Mouse (Mus musculus): Measurements from ENCODE around the gene Ino80b.
"Not testable (repeated sequence)": the region's sequence is repeated elsewhere in the genome, so short reads cannot be mapped to it uniquely, and the experiment has no call there.

Ino80b gene

DNA sequence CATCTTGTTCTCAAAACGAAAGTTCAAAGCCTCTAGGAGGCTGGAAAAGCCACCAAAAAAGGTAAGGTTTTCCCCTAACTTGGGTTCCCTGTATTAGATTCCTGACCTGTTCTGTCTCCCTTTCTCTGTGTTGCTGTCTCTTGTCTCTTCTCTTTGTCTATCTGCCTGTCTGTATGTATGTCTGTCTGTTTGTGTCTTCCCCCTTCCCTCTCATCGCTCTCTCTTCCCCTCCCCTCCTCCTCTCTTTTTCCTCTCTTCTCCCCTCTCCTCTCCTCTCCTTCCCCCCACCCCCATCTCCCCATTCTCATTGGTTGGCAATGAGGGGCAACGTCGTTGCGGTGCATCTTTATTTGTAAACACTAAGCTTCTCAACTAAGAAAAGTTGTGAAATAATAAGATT, at the start of gene Ino80b:
Gene Ino80b (minus strand): TSS at position 101 of the 400 bp plus-strand sequence.
- no peak for DNase-seq (ENCODE audit: low read depth, low spot score)

DNA sequence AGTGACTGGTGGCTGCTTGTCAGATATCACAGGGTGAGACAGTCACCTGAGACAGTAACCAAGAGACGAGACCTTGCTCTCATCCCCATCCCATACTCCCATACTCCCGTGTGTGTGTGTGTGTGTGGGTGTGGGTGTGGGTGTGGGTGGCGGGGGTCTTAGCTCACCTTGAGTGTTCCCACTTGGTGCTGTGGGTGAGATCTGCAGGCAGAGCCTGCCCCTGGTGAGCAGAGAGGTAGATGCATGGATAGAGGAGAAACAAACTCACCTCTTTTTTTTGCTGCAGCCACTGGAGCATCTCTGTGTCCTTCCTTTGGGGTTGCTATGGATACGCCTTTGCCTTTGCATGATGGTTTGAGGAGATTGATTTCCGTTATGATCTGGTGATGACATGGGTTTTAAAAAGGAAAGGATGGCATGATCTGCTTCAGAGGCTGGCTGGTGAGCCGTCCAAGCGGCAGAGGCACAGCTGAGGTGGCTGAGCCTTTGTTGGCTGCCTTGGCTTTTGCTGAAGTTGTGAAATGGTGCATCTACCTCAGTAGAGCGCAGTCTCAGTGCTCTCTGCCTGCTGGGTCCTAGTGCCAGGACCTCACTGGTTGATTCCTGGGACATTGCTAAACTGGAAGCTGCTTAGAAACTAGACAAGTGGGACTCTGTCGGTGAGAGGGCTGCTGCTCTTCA, 47.1 kb upstream of the Ino80b start:
- no peak for DNase-seq (ENCODE audit: low read depth, low spot score)

DNA sequence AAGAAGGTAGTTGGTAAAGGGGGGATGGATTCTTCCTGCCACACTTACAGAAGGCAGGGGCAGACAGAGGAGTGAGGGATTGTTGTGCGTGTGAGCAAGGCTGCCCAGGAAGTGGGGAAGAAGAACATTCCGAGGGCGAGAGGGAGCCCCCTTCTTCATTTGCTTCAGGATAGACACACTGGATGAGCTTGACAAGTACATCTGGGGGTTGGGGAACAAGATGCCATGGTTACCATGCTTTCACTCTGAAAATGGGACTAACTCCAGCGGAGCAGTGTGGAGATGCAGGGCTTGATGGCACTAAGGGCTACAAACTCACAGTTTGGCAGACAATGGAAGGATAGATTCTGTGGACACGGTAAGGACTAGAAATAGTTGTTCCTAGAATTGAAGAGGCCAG, 45.8 kb upstream of the Ino80b start:
- no peak for DNase-seq (ENCODE audit: low read depth, low spot score)

DNA sequence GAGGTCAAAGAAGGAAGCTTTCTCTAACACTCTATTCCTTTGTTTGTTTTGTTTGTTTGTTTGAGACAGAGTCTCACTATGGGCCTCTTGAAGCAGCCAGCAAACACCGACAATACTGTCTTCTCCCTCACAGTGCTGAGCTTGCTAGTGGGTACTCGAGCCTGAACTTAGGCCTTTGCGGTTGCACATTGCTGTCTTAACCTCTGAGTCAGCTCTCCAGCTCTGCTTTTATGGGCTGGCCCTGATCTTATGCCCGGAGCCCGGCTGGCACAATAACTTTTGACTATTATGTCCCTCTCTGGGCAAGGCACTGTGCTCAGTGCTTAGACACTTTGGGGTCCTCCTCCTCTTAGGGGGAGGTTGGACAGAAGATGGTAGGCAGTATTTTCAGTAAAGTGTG, 44.6 kb upstream of the Ino80b start:
- no peak for DNase-seq (ENCODE audit: low read depth, low spot score)

DNA sequence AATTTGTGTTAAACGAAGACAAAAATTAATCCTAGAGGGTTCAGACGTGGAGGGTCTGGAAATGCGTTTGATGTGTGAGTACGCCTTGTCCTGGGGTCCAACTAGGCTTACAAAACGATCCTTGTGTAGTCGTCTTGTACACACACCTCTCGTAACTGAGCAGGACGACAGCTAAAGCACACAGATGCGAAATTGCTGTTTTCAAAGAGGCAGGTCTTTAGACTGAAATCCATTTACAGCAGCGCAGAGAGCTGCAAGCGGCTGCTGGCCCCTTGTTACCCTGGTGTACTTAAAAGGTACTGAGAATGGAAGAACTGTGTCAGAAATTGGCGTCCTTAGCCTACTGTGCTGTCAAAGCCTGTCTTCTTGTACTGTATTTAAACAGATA, 41.0 kb upstream of the Ino80b start:
- no peak for DNase-seq (ENCODE audit: low read depth, low spot score)

DNA sequence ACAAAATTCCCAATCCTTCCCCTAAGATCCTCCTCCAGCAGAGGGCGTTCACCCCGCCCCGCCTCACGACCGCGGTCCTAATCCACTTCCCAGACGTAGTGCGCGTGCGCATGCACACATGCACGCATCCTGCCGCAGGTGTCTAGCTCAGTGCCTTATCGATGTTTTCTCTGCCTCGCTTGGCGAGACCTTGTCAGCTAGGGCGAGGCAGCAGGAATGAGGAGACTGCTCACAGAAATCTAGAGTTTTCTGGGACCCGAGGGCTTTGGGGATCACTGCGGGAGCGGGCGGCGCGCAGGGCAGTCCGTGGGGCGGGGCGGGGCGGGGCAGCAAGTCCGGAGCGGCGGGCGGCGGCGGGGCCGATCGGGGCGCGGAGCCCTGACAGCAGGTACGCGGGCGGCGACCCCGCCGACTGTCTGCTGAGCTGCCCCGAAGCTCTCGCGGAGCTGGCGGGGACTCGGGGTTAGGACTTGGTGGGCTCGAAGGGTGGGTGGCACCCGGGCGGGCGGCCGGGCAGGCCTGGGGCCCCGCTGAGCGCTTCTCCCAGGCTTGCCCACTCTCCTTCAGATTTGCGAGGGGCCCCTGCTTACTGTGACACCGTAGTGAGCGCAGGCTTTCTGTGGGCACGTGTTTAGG, 40.5 kb upstream of the Ino80b start, which contains the start of gene Dctn1:
Gene Dctn1 (plus strand): TSS at position 314 of the 636 bp plus-strand sequence.
- peak; percentile 78 for DNase-seq (ENCODE audit: low read depth, low spot score)

DNA sequence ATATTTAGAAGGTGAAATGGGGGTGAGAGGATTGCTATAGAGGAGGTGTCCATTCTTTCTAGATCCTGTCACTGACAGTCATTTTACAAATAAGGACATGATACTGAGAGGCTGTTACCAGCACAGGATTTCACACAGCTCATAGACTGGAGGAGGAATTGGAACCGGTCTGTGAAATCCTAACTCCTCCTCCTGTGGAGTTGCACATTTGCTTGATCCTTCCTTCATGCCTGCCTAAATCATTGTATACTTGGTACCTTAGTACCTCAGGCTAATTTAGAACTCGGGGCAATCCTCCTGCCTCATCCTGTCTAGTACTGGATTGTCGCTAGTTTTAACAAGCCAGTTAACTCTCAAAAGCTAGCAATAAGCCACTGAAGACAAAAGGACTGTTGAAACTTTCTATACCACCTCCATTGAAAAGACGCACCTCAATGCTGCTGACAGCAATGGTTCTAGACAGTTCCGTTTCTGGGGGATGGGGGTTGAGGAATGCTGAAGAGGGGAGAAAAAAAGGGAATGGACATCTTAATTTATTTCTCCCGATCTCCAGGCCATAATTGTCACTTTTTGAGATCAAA, 39.9 kb upstream of the Ino80b start:
- no peak for DNase-seq (ENCODE audit: low read depth, low spot score)

DNA sequence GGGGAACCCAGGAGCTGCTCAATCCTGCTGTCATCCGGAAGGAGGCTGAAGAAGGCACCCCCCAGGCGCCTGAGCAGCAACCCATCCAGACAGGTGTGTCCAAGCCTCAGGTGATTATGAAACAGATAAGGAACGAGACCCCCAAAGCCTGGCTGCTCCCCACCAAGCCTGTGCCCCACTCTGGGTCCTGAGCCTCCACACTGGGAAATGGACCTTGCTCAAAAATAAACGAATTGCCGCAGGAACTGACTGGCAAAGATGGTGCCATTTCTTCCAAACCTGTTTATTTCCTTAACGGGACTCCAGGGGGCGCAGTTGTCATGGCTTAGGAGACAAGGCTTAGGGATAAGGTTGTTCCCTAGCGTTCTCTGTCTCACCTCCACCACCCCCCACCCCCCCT, 37.5 kb upstream of the Ino80b start:
- no peak for DNase-seq (ENCODE audit: low read depth, low spot score)

DNA sequence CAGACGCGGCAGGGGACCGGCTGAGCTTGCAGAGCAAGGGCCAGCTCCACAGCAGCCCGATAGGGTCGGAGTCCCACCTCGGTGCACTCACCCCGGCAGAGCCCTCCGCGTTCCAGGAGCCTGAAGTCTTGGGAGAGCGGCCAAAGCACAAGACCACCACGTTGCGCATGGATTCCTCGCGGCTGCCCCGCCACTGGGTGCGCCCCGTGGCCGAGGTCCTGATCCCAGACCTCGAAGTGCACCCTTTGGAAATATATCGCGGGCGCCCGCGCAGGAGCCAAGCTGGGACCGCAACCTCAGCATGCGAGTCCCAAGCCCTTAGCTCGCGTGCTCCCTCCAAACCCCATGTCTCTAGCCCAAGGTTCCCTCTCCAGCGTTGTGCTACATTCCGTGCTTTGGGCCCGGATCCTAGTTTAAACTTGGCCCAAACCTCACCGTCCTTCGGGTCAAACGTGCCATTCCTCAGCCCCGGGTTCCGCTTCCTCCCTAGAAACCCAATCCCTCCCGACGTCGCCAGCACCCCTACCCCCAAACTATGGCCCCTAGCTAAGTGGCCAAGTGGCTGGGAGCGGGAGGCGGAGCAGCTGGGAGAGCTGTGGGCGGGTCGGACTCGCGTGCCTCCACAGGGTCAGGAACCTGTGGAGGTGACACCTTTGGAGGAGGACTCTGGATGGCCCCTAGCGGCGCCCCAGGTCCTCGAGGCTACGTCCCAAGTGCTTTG, 36.9 kb upstream of the Ino80b start:
- DNase-seq (ENCODE audit: low read depth, low spot score), result no peak

DNA sequence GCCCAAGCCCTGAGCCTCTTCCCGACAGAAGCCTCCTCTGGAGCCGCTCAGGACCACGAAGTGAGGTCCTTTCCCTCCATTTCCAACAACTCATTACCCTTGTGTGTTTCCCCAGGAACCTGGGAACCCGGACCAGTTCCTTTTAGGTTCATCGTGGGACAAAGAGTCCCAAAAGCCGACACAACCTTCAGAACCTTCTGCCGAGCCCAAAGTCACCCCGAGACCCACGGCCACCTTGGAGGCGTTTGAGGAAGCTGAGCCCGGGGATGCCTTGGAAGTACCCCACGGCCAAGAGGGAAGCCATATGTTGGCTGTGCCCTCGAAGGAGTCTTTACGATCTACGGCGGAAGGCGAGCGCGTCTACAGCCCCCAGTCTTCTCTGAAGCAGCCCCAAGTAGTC, 36.2 kb upstream of the Ino80b start:
- no peak for DNase-seq (ENCODE audit: low read depth, low spot score)

DNA sequence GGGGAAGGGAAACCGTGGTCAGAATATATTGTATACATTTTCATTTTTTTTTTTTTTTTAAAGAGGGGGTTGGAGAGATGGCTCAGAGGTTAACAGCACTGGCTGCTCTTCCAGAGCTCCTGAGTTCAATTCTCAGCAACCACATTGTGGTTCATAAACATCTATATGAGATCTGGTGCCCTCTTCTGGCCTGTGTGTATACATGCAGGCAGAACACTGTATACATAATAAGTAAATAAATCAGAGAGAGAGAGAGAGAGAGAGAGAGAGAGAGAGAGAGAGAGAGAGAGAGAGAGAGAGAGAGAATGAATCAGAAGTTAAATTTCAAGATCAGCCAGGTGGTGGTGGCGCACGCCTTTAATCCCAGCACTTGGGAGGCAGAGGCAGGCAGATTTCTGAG, 34.2 kb upstream of the Ino80b start:
- DNase-seq (ENCODE audit: low read depth, low spot score), result not testable (repeated sequence)

DNA sequence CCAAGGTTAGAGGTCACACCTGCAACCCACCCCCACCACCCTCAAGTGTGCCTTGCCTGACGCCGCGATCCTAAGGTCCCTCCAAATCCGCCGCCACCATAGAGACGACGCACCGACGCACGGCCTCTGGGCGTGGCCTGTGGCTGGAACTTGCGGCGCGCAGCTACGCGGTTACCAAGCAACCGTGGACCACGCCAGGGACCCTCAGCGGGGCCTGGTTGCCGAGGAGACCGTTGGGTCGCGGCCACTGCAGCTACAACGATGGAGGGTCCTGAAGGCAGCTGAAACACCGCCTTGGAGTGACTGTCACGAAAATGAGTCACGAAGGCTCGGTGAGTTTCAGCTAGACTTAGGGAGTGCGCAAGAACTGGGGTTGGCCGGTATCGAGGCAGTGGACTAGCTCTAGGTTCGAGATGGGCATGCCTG, 31.0 kb upstream of the Ino80b start, which contains the start of the genes Wdr54 and 1700003E16Rik:
Gene Wdr54 (minus strand): TSS at position 139 of the 426 bp plus-strand sequence.
Gene 1700003E16Rik (plus strand): TSS at position 146 of the 426 bp plus-strand sequence.
- no peak for DNase-seq (ENCODE audit: low read depth, low spot score)

DNA sequence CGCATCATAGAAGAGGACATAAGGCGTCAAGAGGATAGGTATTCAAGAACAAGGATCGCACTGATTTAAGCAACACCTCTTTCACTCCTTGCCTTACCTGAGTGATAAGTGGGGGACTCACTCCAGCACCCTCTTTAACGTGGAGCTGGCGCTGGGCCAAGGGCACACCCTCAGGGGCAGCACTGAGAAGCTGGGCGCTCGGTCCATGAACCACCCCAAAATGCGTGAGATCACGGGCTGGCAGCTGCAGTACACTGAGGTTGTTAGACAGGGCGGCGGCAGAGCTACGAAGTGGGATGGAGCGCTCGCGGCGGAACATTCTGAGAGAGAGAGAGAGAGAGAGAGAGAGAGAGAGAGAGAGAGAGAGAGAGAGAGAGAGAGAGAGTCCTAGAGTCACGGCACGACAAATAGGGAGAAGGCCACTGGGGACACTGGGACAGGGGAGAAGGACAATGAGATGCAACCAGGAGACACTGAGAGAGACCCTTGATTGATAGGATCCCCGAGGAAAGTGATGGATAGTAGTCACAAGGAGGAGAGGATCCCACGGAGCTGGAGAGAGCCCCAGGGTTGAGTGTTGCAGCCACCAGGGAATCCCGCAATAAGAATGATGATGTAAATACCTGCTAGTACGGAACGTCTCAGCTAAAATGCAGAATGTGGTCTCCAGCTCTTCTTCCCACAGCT, 30.5 kb upstream of the Ino80b start:
- no peak for DNase-seq (ENCODE audit: low read depth, low spot score)

DNA sequence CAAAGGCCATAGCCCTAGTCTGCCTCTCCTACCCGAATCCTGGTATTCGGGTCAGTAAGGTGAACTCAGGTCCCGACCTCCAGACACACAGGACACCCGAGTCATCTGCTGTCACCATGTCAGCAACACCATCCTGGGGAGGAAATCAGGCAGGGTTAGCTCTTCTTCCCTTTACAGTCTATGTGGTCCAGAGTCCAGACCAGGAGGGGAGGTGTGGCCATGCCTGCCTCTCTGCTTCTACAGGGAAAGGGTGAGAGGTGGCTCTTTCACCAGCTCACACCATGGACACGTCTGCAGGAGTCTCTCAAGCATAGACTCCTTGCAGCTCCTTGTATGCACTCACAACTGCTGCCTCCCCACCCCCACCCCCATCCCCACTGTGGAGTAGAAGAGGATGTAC, 28.3 kb upstream of the Ino80b start:
- no peak for DNase-seq (ENCODE audit: low read depth, low spot score)

DNA sequence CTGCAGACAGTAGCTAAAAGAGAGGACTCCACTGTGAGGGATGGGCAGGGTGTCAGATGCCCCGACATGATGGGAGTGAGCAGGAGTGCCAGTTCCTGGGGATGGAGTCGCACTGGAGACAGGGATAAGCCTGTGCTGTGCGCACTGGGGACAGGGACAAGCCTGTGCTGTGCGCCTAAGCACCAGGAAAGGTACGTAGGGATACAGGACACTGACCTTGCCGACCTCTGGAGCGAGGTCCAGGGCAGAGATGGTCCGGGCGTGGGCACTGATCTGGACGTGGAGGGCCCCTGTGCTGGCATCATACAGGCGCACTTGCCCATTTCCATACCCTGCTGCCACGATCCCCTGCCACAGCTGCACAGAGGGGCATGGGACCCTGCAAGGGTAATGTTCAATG, 27.8 kb upstream of the Ino80b start:
- no peak for DNase-seq (ENCODE audit: low read depth, low spot score)

DNA sequence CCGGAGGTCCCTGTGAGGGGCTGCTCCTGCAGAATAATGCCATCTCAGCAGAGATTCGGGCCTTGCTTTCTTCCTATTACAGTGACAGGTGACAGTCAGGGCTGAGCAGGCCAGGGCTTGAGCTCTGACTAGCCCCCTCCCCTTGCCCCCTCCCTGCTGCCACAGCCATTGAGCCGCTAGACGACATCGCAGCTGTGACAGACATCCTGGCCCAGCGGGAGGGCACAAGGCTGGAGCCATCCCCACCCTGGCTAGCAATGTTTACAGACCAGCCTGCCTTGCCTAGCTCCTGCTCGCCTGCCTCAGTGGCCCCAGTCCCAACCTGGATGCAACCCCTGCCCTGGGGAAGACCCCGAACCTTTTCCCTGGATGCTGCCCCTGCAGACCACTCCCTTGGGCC, 26.5 kb upstream of the Ino80b start:
- DNase-seq (ENCODE audit: low read depth, low spot score), result no peak

DNA sequence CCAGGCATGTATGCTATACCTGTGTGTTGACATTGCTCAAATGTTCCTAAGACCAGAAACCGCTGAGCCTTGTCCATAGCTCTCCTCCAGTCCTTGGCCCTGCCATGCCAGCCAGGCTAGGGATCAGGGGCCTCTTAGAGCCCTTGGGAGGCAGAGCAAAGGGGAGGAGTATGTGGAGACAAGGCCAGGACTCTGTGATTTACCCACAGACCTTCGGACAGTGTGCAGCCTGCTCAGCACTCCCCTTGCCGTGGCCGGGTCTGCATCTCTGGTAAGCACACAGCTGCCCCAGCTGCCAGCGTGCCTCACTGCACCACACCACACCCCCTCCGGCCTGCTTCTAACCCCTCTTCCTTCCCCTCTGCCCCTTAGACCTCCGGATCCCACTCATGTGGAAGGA, 22.0 kb upstream of the Ino80b start:
- DNase-seq (ENCODE audit: low read depth, low spot score), result no peak

DNA sequence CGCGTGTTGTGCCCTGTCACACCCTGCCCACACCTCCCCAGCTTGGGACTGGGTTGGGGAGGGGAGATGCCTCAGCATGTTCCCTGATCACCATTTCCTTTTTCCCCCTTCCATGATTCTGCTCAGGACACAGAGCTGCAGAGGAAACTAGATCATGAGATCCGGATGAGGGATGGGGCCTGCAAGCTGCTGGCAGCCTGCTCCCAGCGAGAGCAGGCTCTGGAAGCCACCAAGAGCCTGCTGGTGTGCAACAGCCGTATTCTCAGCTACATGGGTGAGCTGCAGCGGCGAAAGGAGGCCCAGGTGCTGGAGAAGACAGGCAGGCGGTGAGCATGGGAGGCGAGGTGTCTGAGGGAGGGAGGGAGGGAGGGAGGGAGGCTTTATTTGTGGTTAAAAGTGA, 20.6 kb upstream of the Ino80b start:
- no peak for DNase-seq (ENCODE audit: low read depth, low spot score)

DNA sequence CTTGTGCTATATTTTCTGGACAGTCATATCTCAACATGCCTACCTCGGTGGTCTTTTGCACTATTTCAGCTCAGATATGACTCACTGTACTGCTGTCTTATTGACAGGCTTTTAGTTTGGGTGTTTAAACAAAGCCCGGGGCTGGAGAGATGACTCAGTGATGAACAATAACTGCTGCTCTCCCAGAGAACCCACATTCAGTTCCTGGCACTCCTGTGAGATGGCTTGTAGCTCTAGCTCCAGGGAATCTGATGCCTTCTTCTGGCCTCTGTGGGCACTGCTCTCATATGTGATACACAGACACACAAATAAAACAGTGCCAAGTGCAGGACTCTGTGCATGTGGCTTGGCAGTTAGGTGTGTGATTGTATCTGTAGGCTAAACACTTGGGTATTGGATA, 20.0 kb upstream of the Ino80b start:
- no peak for DNase-seq (ENCODE audit: low read depth, low spot score)

DNA sequence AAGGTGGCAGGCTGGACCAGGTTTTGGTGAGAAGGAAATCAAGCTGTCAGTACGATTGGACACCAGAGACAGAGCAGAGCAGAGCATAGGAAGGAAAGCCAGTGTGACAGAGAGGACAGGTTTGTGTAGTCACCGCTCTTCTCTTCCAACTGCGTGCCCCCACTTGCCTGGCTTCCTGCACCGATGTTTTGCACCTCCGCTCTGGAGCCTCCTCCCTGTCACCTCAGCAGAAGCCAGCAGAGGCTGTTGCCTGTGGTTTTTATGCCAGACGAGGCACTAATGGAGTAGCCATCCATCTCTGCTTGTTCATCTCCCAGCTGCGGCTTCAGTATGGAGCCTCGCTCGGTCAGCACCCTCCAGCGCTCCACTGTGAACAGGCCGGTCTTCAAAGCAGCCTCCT, 17.7 kb upstream of the Ino80b start:
- DNase-seq (ENCODE audit: low read depth, low spot score), result no peak

DNA sequence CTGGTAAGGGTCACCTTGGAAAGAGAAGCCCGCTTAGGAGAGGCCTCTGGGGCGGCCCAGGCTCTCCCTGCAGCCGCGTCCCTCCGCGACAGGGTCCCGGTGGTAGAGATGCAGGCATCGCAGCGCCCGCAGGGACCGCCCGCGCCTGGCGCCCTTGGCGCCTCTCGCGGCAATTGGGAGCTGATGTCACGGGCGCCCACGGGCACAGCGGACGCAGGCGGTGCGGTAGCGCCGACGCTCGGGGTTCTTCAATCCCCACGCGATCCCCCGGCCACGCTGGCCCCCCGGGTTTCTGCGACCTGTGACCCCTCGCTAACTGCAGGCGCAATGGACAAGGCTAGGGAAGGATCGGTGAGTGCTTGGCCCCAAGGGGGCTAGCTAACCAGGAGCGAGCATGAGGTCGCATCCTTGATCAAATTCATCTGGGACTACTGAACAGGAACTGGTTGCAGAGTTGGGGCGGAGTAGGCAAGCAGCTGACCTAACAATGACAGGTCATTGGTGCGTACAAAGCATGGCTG, 17.0 kb upstream of the Ino80b start:
- DNase-seq (ENCODE audit: low read depth, low spot score), result no peak

DNA sequence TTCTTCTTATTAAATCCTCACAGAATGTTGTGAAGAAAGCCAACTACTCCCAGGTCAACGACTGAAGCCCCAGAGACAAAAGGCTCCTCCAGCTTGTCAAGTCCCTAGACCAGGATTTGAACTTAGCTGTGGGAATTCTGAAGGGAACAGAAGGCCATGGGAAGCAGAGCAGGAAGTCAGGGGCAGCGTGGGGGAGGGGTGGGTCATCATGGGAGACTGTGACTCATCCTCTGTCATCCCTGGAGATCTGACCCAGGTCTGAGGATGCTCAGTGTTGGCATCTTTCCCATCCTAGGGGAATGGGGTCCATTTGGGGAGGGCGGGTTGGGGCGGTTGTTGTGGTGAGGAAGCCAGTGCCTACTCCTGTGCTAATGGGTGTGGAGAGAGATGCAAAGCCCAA, 16.4 kb upstream of the Ino80b start:
- DNase-seq (ENCODE audit: low read depth, low spot score), result no peak

All from WW6 (cell line).